Mouse (Mus musculus): ENCODE results near the gene Gm20388.

- TF ChIP-seq TAL1 (IDR thresholded peaks at IDR 0.05; ENCODE audit: low read length): no peak
- TF ChIP-seq GATA1 (IDR thresholded peaks at IDR 0.05; ENCODE audit: low read length): no peak
Measured at GRCm38 (mm10) chr8:120549321-120549921, 638.8 kb downstream of the Gm20388 start.

Measured in erythroblast, embryonic 14.5 days (primary cell).